Mouse (Mus musculus) left cerebral cortex, adult 11 months (tissue): ENCODE results near the gene Nmt2.
A peak's percentile ranks its signal among the peaks of the same experiment; 100 is the strongest.

Source experiments
- DNase-seq: peaks from one replicate; pipeline ENCODE4 v3.0.0; 2022; ENCODE audit warnings: low spot score

Nmt2 gene

GRCm38 (mm10) chr2:3283602-3284472 lies at the start of gene Nmt2:
Gene Nmt2, plus strand, starts transcription at chr2:3284212.
- DNase-seq, result peak; percentile 99

GRCm38 (mm10) chr2:3239255-3239654 lies 44.8 kb upstream of the Nmt2 start:
- DNase-seq, result no peak

- no peak for DNase-seq
These were observed 39.8 kb upstream of the Nmt2 start for GRCm38 (mm10) chr2:3244251-3244650.

GRCm38 (mm10) chr2:3251309-3251708 lies 32.7 kb upstream of the Nmt2 start:
- no peak for DNase-seq

GRCm38 (mm10) chr2:3266466-3266865 lies 17.5 kb upstream of the Nmt2 start:
- no peak for DNase-seq

GRCm38 (mm10) chr2:3267879-3268278 lies 16.1 kb upstream of the Nmt2 start:
- DNase-seq, result no peak

- no peak for DNase-seq
These were observed 10.7 kb upstream of the Nmt2 start for GRCm38 (mm10) chr2:3273349-3273748.

GRCm38 (mm10) chr2:3276106-3276505 lies 7.9 kb upstream of the Nmt2 start:
- DNase-seq, result no peak

- DNase-seq, result no peak
These were observed 6.5 kb upstream of the Nmt2 start for GRCm38 (mm10) chr2:3277502-3277901.

- no peak for DNase-seq
These were observed 2.7 kb upstream of the Nmt2 start for GRCm38 (mm10) chr2:3281311-3281710.

- DNase-seq, result no peak
These were observed 978 bp upstream of the Nmt2 start for GRCm38 (mm10) chr2:3282866-3283601.

GRCm38 (mm10) chr2:3284473-3285180 lies 615 bp downstream of the Nmt2 start:
- no peak for DNase-seq

- DNase-seq, result no peak
These were observed 1.1 kb downstream of the Nmt2 start for GRCm38 (mm10) chr2:3285181-3285530.

GRCm38 (mm10) chr2:3285709-3286108 lies 1.7 kb downstream of the Nmt2 start:
- no peak for DNase-seq

- no peak for DNase-seq
These were observed 2.2 kb downstream of the Nmt2 start for GRCm38 (mm10) chr2:3286243-3286642.

- no peak for DNase-seq
These were observed 5.6 kb downstream of the Nmt2 start for GRCm38 (mm10) chr2:3289581-3289980.

GRCm38 (mm10) chr2:3292170-3292569 lies 8.2 kb downstream of the Nmt2 start:
- no peak for DNase-seq

- DNase-seq, result no peak
These were observed 11.8 kb downstream of the Nmt2 start for GRCm38 (mm10) chr2:3295826-3296225.

- DNase-seq, result no peak
These were observed 21.5 kb downstream of the Nmt2 start for GRCm38 (mm10) chr2:3305426-3306025.

- DNase-seq, result no peak
These were observed 39.1 kb downstream of the Nmt2 start for GRCm38 (mm10) chr2:3323132-3323531.

GRCm38 (mm10) chr2:3324381-3325130 lies 40.5 kb downstream of the Nmt2 start:
- no peak for DNase-seq

GRCm38 (mm10) chr2:3326547-3326946 lies 42.5 kb downstream of the Nmt2 start:
- no peak for DNase-seq
